Mouse (Mus musculus) bone marrow macrophage, adult 2 months (primary cell): ENCODE results near the gene Fancg.
A peak's percentile ranks its signal among the peaks of the same experiment; 100 is the strongest.

Experiments used
- CTCF ChIP-seq: IDR thresholded peaks from 2 replicates; pipeline ENCODE4 v1.5.1; 2012; ENCODE audit warnings: low read depth, mild to moderate bottlenecking, low read length, moderate library complexity
- POLR2A ChIP-seq: IDR thresholded peaks from 2 replicates; pipeline ENCODE4 v1.6.1; 2012; ENCODE audit warnings: mild to moderate bottlenecking, low read depth, low read length, borderline replicate concordance

DNA sequence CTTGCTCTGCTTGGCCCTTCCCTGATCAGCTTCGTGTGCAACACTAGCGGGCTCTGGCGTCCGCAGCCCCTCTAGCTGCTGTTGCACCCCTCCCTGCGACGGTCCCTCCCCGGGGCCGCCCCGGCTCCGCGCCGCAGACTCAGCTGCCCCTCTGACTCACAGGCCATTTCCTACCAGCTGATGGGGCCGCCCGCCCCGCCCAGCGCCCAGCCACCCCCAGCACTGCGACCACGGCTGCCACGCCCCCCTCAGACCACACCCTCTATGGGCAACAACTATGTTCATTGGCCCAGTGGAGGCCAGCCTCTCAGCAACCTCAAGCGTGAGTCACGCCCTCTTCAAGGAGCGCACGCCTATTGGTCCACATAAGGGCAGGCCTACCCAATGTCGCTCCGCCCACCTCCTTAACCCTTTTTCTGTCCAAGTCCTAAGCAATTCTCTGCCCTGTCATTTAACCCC is 29.8 kb upstream of the Fancg start:
- TF ChIP-seq CTCF = no peak
- TF ChIP-seq POLR2A = peak; percentile 71; the same call in 1 of the 2 replicates
